Mouse (Mus musculus) neutrophil, adult 5-6 weeks (primary cell): ENCODE measurements around the gene Ppip5k1. TPM values are rescaled to one million over a fixed set of nuclear protein-coding genes. Genes with fewer than 3 reads are reported as not detected.

Source experiments
- ATAC-seq: fragments of 151-379, 151-347 bp; 2 replicates; pipeline ENCODE4 v1.8.0; 2017; ENCODE audit warnings: mild to moderate bottlenecking, moderate TSS enrichment; ENCODE audit not compliant: insufficient number of reproducible peaks, poor library complexity, low FRiP score, severe bottlenecking; ENCODE audit errors: extremely low read depth
- total RNA-seq: library from RNA; stranded (forward); fragments of 200-1000 nt; gene quantifications from 2 replicates; pipeline ENCODE4 v1.2.3, GENCODE M21; 2017

Ppip5k1 gene
- total RNA-seq, 1 experiment from 2014 or later = 14.2 TPM

DNA sequence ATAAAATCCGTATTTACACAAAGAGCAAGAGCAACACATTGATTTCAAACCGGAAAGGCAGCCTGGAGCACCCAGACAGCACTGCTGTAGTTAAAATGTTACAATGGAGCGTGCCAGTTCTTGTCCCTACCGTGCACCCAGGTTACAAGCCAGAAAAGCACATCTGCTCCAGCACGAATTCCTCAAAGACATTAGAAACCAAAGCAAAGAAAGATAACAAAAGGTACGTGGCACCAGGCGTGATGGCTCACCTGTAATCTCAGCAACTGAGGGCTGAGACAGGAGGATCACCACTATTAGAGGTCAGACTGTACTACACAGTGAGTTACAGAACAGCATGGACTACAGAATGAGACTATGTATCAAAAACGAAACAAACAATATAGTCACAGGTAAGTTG lies 86.8 kb downstream of the Ppip5k1 start:
- no peak for ATAC-seq

Other genes starting within 250 kb of the Ppip5k1 start
- not detected in 2 replicates for gene Tgm7, start 245.6 kb downstream of the Ppip5k1 start, total RNA-seq
- gene Adal, start 215.0 kb downstream of the Ppip5k1 start, total RNA-seq = 12.7 and 14.1 TPM in 2 replicates
- gene Lcmt2, start 214.7 kb downstream of the Ppip5k1 start, total RNA-seq = 5.9 and 9.7 TPM in 2 replicates
- gene Tubgcp4, start 184.7 kb downstream of the Ppip5k1 start, total RNA-seq = 67.0 and 73.2 TPM in 2 replicates
- 46.9 and 50.3 TPM in 2 replicates for gene Zscan29, start 184.3 kb downstream of the Ppip5k1 start, total RNA-seq
- 43.3 and 53.2 TPM in 2 replicates for gene Trp53bp1, start 84.0 kb downstream of the Ppip5k1 start, total RNA-seq
- not detected in 2 replicates for gene Map1a, start 65.8 kb downstream of the Ppip5k1 start, total RNA-seq
- gene Ckmt1, start 2.3 kb upstream of the Ppip5k1 start, total RNA-seq = not detected in 2 replicates
- not detected in 2 replicates for gene Strc, start 31.8 kb upstream of the Ppip5k1 start, total RNA-seq
- 81.0 and 85.3 TPM in 2 replicates for gene Pdia3, start 58.4 kb upstream of the Ppip5k1 start, total RNA-seq
- 2.8 and 3.1 TPM in 2 replicates for gene Catsper2, start 58.4 kb upstream of the Ppip5k1 start, total RNA-seq
- 36.3 and 45.4 TPM in 2 replicates for gene Ell3, start 88.9 kb upstream of the Ppip5k1 start, total RNA-seq
- 101 and 116 TPM in 2 replicates for gene Serf2, start 93.8 kb upstream of the Ppip5k1 start, total RNA-seq
- gene Hypk, start 97.9 kb upstream of the Ppip5k1 start, total RNA-seq = 96.9 and 98.5 TPM in 2 replicates
- gene Serinc4, start 101.4 kb upstream of the Ppip5k1 start, total RNA-seq = 2.0 and 4.2 TPM in 2 replicates
- gene Mfap1b, start 118.7 kb upstream of the Ppip5k1 start, total RNA-seq = 120 and 128 TPM in 2 replicates
- gene Mfap1a, start 151.3 kb upstream of the Ppip5k1 start, total RNA-seq = 80.3 and 92.3 TPM in 2 replicates
- 11.2 and 11.4 TPM in 2 replicates for gene Wdr76, start 151.3 kb upstream of the Ppip5k1 start, total RNA-seq